Mouse (Mus musculus) kidney, embryonic 14.5 days (tissue): ENCODE data around the gene Ccl22. TPM values are rescaled to one million over a fixed set of nuclear protein-coding genes. Genes with fewer than 3 reads are reported as not detected.

Source experiments
- ATAC-seq: fragments of 200-750 bp; cut with Nextera tagmentation; 2 replicates; pipeline ENCODE4 v1.8.0; 2017; ENCODE audit warnings: moderate number of reproducible peaks, mild to moderate bottlenecking, moderate TSS enrichment, moderate library complexity; ENCODE audit not compliant: low FRiP score, low TSS enrichment
- H3K27ac ChIP-seq: fragments of 300-500 bp; sonication (generic); 2 replicates; pipeline ENCODE4 v1.5.1; 2014; ENCODE audit warnings: low read depth, mild to moderate bottlenecking, low read length, moderate library complexity, mixed read lengths
- H3K27me3 ChIP-seq: fragments of 300-500 bp; sonication (generic); 2 replicates; pipeline ENCODE4 v1.6.1; 2014; ENCODE audit warnings: mild to moderate bottlenecking, low read length; ENCODE audit not compliant: control insufficient read depth, insufficient read depth
- H3K36me3 ChIP-seq: fragments of 300-500 bp; sonication (generic); 2 replicates; pipeline ENCODE4 v1.6.1; 2014; ENCODE audit warnings: low read length, mixed read lengths; ENCODE audit not compliant: control insufficient read depth, insufficient read depth
- H3K4me1 ChIP-seq: fragments of 300-500 bp; sonication (generic); 2 replicates; pipeline ENCODE4 v1.6.1; 2014; ENCODE audit warnings: low read length, mixed read lengths; ENCODE audit not compliant: control insufficient read depth, insufficient read depth
- H3K4me2 ChIP-seq: fragments of 300-500 bp; sonication (generic); replicated peaks from 2 replicates; pipeline ENCODE4 v1.6.1; 2014; ENCODE audit warnings: low read depth, mild to moderate bottlenecking, low read length
- H3K4me3 ChIP-seq: fragments of 300-500 bp; sonication (generic); 2 replicates; pipeline ENCODE4 v1.5.1; 2014; ENCODE audit warnings: mild to moderate bottlenecking, low read length
- H3K9ac ChIP-seq: fragments of 300-500 bp; sonication (generic); 2 replicates; pipeline ENCODE4 v1.6.1; 2014; ENCODE audit warnings: low read depth, mild to moderate bottlenecking, low read length, moderate library complexity
- H3K9me3 ChIP-seq: fragments of 300-500 bp; sonication (generic); 2 replicates; pipeline ENCODE4 v1.6.1; 2016; ENCODE audit warnings: low read length; ENCODE audit not compliant: control insufficient read depth
- WGBS: fragments of 180-500 bp; shearing (Covaris S2); extraction: QIAGEN DNeasy Blood & Tissue Kit; methylation state at CpG from one replicate; pipeline ENCODE4 v1.1.7; 2014; 5-methylcytosine and 5-hydroxymethylcytosine counted together
- polyA plus RNA-seq: library from polyadenylated mRNA; unstranded; fragments of >200 nt; fragmentation: Nextera tagmentation; extraction: Ambion mirVana; gene quantifications from 2 replicates; pipeline ENCODE4 v1.2.1, GENCODE M21; 2014

Ccl22 gene
- polyA plus RNA-seq, 1 experiment from 2014 or later = not detected

DNA sequence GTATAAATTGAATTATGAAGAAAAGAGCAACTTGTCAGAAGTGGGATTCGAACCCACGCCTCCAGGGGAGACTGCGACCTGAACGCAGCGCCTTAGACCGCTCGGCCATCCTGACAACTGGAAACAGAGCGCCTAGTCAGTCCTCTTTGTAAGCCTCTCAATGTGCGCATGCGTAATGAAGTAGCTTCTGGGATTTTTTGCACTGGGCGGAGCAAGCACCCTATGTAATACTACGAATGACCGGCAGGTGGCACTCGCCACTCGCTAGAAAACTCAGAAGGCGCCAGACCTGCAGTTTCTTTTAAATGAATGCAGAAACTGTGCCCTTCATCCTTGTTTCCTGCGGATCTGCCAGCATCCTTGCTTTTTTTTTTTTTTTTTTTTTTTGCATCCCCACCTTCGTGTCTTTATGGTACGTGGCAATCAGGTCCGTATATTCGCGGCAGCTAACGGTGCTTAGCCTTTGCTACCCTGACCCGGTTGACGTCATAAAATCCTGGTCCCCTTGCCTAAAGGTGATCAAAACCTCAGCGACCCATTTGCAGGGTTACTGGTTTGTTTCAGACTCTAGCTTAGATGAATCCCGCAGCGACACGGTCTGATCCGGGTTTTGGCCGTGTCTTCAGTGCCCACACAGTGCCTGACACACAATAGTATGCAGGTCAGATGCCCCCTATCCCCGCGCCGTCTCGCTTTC, 41.3 kb upstream of the Ccl22 start:
- H3K36me3 ChIP-seq = no peaks in the 10 kb centered on the region
- H3K9ac ChIP-seq = peak overlapping the region; percentile 50
- under 1% methylated on average over 35 of the region's 35 CpGs for WGBS
- H3K9me3 ChIP-seq = no peaks in the 10 kb centered on the region
- peak overlapping the region; percentile 76 for H3K4me2 ChIP-seq
- no peaks in the 10 kb centered on the region for H3K4me1 ChIP-seq
- H3K27ac ChIP-seq = no peak overlapping the region
- H3K4me3 ChIP-seq = peak overlapping the region; percentile 43
- H3K27me3 ChIP-seq = no peaks in the 10 kb centered on the region
- peak; percentile 93 for ATAC-seq

DNA sequence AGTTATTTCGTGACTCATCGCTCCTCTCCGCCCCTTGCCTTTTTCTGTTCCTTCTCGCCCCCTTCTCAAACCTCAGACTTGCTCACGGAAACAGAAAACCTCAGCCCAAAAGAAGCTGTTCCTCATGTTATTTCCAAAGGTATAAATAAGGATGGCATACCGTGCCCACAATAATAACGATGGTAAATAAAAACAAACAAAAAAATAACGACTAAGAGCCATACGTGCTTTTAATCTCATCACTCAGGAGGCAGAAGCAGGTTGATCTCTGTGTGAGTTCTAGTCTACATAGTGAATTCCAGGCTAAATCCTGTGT, 40.8 kb upstream of the Ccl22 start:
- H3K27ac ChIP-seq = no peak overlapping the region
- peak overlapping the region; percentile 43 for H3K4me3 ChIP-seq
- H3K36me3 ChIP-seq = no peaks in the 10 kb centered on the region
- WGBS = 19% methylated on average over 9 of the region's 9 CpGs
- no peak for ATAC-seq
- H3K9ac ChIP-seq = peak overlapping the region; percentile 50
- peak overlapping the region; percentile 76 for H3K4me2 ChIP-seq
- H3K4me1 ChIP-seq = no peaks in the 10 kb centered on the region
- no peaks in the 10 kb centered on the region for H3K9me3 ChIP-seq
- no peaks in the 10 kb centered on the region for H3K27me3 ChIP-seq

DNA sequence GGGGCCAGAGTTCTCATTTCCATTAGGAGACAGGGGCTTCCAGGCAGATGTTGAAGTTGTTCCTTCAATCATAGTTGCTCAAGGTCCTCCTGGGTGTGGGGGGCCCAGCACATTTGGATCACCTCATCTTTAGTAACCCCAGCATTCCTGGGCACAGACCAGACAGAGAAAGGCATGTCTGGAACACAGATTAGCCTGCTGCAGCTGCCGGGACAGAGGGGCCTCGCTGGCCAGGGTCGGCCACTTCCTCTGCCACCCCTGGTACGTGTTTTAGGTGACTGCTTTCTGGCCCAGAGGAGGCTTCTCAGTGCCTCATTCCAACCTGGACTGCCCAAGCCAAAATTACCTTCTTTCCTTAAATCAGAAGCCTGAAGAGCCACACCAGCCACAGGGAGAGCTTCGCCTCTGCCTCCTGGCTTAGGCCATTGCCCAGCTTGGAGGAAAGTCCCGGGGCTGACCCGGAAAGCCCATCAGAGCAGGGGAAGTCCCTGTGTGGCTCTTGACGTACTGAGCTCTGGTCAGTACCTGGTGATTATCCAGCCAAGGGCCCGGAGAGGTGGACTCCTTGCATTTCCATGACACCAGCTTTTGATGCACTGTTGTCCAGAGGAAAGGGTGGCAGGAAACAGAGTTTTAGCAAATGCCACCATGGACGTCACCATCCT, 39.7 kb upstream of the Ccl22 start:
- WGBS = 79% methylated on average over 10 of the region's 10 CpGs
- no peaks in the 10 kb centered on the region for H3K4me1 ChIP-seq
- no peaks in the 10 kb centered on the region for H3K27me3 ChIP-seq
- H3K4me2 ChIP-seq = no peak overlapping the region
- no peaks in the 10 kb centered on the region for H3K36me3 ChIP-seq
- H3K4me3 ChIP-seq = no peak overlapping the region
- H3K9me3 ChIP-seq = no peaks in the 10 kb centered on the region
- ATAC-seq = no peak
- H3K27ac ChIP-seq = no peak overlapping the region
- H3K9ac ChIP-seq = no peak overlapping the region

DNA sequence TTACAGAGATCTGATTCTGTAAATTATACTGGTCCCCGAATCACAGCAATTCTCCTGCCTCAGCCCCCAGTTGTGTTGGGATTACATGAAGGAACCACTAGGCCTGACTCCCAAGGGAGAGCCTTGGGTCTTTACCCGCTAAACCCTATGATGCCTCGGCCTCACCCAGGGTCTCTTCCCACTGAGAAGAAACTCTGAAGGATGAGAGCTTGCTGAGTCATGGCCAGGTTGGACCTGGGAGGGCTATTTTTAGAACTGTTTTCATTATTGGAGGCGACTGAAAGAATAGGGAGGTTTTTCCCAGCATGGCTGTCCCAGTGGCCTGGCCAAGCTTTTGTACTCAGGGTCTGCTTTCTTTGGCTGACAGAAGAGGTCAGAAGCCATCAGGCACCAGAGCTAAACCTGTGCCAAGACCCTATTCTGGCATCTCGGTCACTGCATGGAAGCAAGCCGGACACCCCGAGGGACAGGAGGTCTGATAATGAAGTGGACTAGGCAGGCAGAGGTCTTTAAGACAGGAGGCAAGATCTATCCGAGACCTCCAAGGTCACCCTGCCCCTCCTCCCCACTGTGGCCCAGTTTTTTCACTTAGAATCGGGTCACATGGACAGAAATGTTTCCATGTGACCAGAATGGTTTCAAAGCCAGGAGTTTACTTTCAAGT, 38.5 kb upstream of the Ccl22 start:
- H3K4me1 ChIP-seq = no peaks in the 10 kb centered on the region
- H3K4me2 ChIP-seq = no peak overlapping the region
- no peaks in the 10 kb centered on the region for H3K9me3 ChIP-seq
- WGBS = 70% methylated on average over 9 of the region's 9 CpGs
- H3K9ac ChIP-seq = no peak overlapping the region
- no peaks in the 10 kb centered on the region for H3K27me3 ChIP-seq
- H3K4me3 ChIP-seq = no peak overlapping the region
- no peaks in the 10 kb centered on the region for H3K36me3 ChIP-seq
- no peak overlapping the region for H3K27ac ChIP-seq
- ATAC-seq = no peak

DNA sequence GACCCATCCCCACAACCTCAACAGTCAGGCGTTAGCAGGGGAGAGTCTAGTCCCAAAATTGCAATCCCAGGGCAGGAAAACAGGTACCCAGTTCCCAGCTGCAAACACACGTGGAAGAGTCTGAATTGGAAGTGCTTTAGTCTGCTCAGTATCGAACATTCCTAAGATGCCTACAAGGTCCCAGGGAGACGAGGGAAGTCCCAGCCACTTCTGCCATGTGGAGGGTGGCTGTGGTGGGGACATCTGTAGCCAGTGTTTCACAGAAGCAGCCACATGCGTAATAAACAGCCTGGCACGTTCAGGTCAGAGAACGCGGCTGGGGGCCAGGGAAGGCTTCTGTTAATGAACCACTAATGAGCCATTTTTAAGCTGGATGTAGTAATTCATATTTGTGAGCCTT, 35.1 kb upstream of the Ccl22 start:
- H3K27me3 ChIP-seq = no peaks in the 10 kb centered on the region

DNA sequence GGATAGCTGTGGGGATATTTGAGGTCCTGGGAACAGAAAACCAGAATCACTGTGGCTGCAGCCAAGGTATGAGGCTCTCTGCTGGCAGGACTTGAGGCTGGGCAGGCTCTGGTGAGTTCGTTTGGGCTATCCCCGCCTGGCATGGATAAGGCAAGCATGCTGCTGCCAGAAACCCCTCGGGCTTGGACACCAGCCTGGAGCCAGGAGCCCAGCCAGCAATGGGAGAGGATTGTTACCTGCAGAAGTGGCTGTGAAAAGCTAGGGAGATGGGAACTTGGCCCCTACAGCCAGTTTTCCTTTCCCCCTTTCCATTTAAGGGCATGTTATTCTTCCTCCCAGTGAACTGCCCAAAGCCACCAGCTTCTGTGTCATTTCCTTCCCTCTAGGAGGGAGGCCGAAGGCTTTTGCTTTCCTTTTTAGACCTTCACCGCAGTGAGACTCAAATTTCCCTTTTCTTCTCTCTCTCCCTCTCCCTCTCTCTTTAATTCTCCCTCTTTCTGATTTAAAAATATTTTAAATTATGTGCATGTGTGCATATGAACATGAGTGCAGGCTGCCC, 34.2 kb upstream of the Ccl22 start:
- Histone ChIP-seq H3K27ac (no peak overlapping the region), H3K27me3 (no peaks in the 10 kb centered on the region), H3K9me3 (no peaks in the 10 kb centered on the region), H3K4me2 (no peak overlapping the region), H3K36me3 (no peaks in the 10 kb centered on the region), H3K4me1 (no peaks in the 10 kb centered on the region), H3K4me3 (no peak overlapping the region), H3K9ac (no peak overlapping the region)
- no peak for ATAC-seq
- 64% methylated on average over 5 of the region's 5 CpGs for WGBS

More for the DNA sequence above, 35.1 kb upstream of the Ccl22 start:
- Histone ChIP-seq H3K4me1 (no peaks in the 10 kb centered on the region), H3K36me3 (no peaks in the 10 kb centered on the region), H3K4me3 (no peak overlapping the region), H3K9ac (no peak overlapping the region), H3K9me3 (no peaks in the 10 kb centered on the region), H3K4me2 (no peak overlapping the region), H3K27ac (no peak overlapping the region)
- WGBS = 71% methylated on average over 8 of the region's 8 CpGs
- ATAC-seq = no peak

DNA sequence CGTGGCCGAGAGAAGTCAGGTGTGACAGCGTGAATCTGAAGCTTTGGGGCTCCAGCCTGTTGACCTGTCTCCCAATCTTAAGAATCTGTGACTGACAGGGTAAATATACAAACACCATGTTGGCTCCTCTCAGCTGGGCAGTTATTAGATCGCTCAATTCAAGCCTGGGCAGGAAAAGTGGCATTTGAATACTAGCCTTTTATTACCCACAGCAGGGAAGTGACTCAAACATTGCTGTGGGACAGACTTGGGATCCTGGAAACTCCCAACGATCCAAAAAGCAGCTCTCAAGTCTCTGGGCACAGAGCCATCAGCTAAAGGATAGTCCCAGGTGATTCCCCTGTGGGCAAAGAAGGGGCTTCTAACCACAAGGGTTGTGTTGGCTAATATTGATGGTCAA, 30.8 kb upstream of the Ccl22 start:
- Histone ChIP-seq H3K4me1 (no peaks in the 10 kb centered on the region), H3K9ac (no peak overlapping the region), H3K27ac (no peak overlapping the region), H3K9me3 (no peaks in the 10 kb centered on the region), H3K4me3 (no peak overlapping the region), H3K4me2 (no peak overlapping the region), H3K36me3 (no peaks in the 10 kb centered on the region), H3K27me3 (no peaks in the 10 kb centered on the region)
- no peak for ATAC-seq
- WGBS = 63% methylated on average over 5 of the region's 5 CpGs

DNA sequence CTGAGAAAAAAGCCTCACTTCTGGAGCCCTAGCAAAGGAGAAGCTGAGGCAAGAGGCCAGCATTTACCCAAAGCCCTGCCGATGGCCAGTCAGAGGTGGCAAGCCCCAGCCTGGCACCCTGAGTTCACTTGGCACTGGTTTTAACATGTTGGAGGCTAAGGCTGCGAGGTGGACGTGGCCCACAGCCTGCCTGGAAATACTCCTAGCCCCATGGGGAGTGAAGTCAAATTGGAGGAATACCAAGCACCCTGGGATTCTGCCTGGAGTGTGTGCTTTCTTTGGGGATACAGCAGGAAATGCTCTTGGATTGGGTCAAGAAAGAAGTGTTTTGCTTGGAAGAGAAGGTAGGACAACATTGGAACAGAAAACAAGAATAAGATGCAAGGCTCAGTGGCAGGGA, 29.5 kb upstream of the Ccl22 start:
- no peaks in the 10 kb centered on the region for H3K4me1 ChIP-seq
- H3K36me3 ChIP-seq = no peaks in the 10 kb centered on the region
- H3K9ac ChIP-seq = no peak overlapping the region
- no peak overlapping the region for H3K4me2 ChIP-seq
- H3K27ac ChIP-seq = no peak overlapping the region
- no peaks in the 10 kb centered on the region for H3K27me3 ChIP-seq
- no peak for ATAC-seq
- WGBS = 87% methylated on average over 3 of the region's 3 CpGs
- H3K9me3 ChIP-seq = no peaks in the 10 kb centered on the region
- H3K4me3 ChIP-seq = no peak overlapping the region

DNA sequence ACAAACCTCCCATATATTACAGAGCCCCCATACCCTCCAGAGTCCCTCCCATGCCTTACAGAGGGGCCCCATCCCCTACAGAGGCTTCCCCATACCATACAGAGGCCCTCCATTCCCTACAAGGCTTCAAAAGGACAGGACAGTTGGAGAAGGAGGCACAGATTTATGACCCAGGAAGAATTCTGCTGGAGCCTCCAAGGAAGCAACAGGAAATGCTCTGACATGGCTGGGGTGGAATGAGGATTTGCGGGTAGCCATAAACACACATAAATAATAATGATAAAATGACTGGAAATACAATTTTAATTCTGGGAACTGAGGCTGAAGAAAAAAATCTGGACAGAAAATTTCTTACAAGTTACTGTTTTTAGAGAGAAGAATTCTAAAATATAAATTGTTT, 28.5 kb upstream of the Ccl22 start:
- no peak overlapping the region for H3K4me2 ChIP-seq
- H3K9me3 ChIP-seq = no peaks in the 10 kb centered on the region
- no peak overlapping the region for H3K4me3 ChIP-seq
- H3K36me3 ChIP-seq = no peaks in the 10 kb centered on the region
- WGBS = 66% methylated on average over 1 of the region's 1 CpGs
- no peak overlapping the region for H3K9ac ChIP-seq
- no peak overlapping the region for H3K27ac ChIP-seq
- no peaks in the 10 kb centered on the region for H3K27me3 ChIP-seq
- no peaks in the 10 kb centered on the region for H3K4me1 ChIP-seq
- ATAC-seq = no peak
